Mouse (Mus musculus) liver, postnatal 0 days (tissue): ENCODE measurements at regions not wholly inside any gene's neighbourhood (a gene's known extent, or its start where the extent isn't known, plus 50 kb on each side); places are given as distances from the start of the nearest gene placed in this dataset.

Experiments used
- CTCF ChIP-seq: sonication (generic); IDR thresholded peaks from 2 replicates; pipeline ENCODE4 v1.5.1; 2016; ENCODE audit warnings: antibody characterized with exemption, low read depth
- EP300 ChIP-seq: IDR thresholded peaks from 2 replicates; pipeline ENCODE4 v1.6.1; 2016; ENCODE audit warnings: antibody characterized with exemption, low read depth, mild to moderate bottlenecking

GRCm38 (mm10) chr16:44619476-44620103 lies 60.9 kb upstream of the Boc start:
- TF ChIP-seq CTCF (no peak), EP300 (no peak)
